Mouse (Mus musculus): ENCODE results near the gene AW011738. TPM values are rescaled to one million over a fixed set of nuclear protein-coding genes. Genes with fewer than 3 reads are reported as not detected.
A peak's percentile ranks its signal among the peaks of the same experiment; 100 is the strongest.

Gene AW011738
- polyA plus RNA-seq (2015; fragmentation: Nextera tagmentation; extraction: Ambion mirVana) = 3.0 and 5.0 TPM in 2 replicates

GRCm38 (mm10) chr4:156203001-156203412 is at the start of gene AW011738:
Gene AW011738 (plus strand): TSS chr4:156203304.
- H3K27me3 ChIP-seq = no peaks in the 10 kb centered on the region
- peak; percentile 86 for ATAC-seq (replicated peaks; ENCODE audit: insufficient number of reproducible peaks, insufficient read depth, low FRiP score, low read depth)
- H3K36me3 ChIP-seq = no peaks in the 10 kb centered on the region
- H3K27ac ChIP-seq = peak within 1 kb of the TSS; percentile 82
- peak within 1 kb of the TSS; percentile 97 for H3K4me2 ChIP-seq
- H3K9ac ChIP-seq = peak within 1 kb of the TSS; percentile 78
- peak within 1 kb of the TSS; percentile 69 for H3K4me3 ChIP-seq
- WGBS = under 1% methylated on average over 38 of the region's 39 CpGs
- H3K4me1 ChIP-seq (replicated peaks) = peaks cover 18% of the 10 kb centered on the region
- H3K9me3 ChIP-seq (replicated peaks) = no peaks in the 10 kb centered on the region

GRCm38 (mm10) chr4:156154771-156155170 is 48.3 kb upstream of the AW011738 start:
- Histone ChIP-seq H3K4me2 (no peak overlapping the region), H3K4me3 (no peak overlapping the region), H3K9ac (no peak overlapping the region), H3K27ac (no peak overlapping the region), H3K9me3 (replicated peaks) (no peaks in the 10 kb centered on the region; the same call in 1 of the 2 replicates), H3K36me3 (no peaks in the 10 kb centered on the region), H3K27me3 (no peaks in the 10 kb centered on the region), H3K4me1 (replicated peaks) (no peaks in the 10 kb centered on the region)
- WGBS = 90% methylated on average over 3 of the region's 3 CpGs
- no peak for ATAC-seq (replicated peaks; ENCODE audit: insufficient number of reproducible peaks, insufficient read depth, low FRiP score, low read depth)

GRCm38 (mm10) chr4:156166477-156166876 is 36.6 kb upstream of the AW011738 start:
- 87% methylated on average over 9 of the region's 9 CpGs for WGBS
- Histone ChIP-seq H3K4me3 (no peak overlapping the region), H3K27me3 (no peaks in the 10 kb centered on the region), H3K9ac (no peak overlapping the region), H3K4me1 (replicated peaks) (no peaks in the 10 kb centered on the region), H3K9me3 (replicated peaks) (0 out of 2 replicates have a peak, but pooled peaks cover 6% of the 10 kb centered on the region), H3K4me2 (no peak overlapping the region), H3K36me3 (peaks cover 92% of the 10 kb centered on the region), H3K27ac (no peak overlapping the region)
- ATAC-seq (replicated peaks; ENCODE audit: insufficient number of reproducible peaks, insufficient read depth, low FRiP score, low read depth) = no peak

DNA sequence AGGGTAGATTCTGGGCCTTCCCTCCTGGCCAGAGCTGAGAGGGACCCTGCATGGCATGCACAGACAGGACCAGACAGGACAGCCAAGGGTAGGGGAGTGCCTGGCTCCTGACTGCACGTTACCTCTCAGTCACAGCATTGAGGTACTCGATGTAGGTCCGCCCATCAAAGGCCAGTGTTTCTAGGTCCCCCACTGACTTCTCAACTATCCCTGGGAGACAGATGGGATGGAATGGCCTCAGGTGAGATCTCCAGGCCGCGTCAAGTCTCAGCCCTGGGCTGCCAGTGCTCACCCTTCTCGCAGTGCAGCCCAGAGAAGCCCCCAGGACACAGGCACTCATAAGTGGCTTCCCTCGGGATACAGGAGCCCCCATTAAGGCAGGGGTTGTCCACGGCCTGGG is 34.5 kb upstream of the AW011738 start:
- H3K4me2 ChIP-seq = no peak overlapping the region
- no peaks in the 10 kb centered on the region for H3K4me1 ChIP-seq (replicated peaks)
- peaks cover 99% of the 10 kb centered on the region for H3K36me3 ChIP-seq
- H3K27ac ChIP-seq = no peak overlapping the region
- no peak for ATAC-seq (replicated peaks; ENCODE audit: insufficient number of reproducible peaks, insufficient read depth, low FRiP score, low read depth)
- H3K9ac ChIP-seq = no peak overlapping the region
- no peaks in the 10 kb centered on the region for H3K27me3 ChIP-seq
- WGBS = 91% methylated on average over 8 of the region's 8 CpGs
- H3K4me3 ChIP-seq = no peak overlapping the region
- H3K9me3 ChIP-seq (replicated peaks) = no peaks in the 10 kb centered on the region

DNA sequence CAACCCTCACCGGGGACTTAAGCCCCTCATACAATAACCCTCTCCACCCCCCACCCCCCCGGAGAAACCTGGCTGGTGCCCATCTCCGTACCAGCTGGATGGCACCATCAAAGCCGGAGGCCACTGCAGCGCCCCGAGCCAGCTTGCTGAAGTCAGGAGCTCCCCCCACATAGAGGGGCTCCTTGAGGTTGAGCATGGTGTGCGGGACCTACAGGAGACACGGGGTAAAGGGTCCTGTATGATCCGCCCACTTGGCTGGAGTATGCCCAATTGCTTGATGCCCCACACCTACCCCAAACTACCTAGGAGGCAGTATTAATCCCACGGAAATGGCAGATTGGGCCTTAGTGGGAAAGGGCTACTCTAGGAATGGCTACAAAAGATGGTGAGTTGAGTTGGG is 34.0 kb upstream of the AW011738 start:
- H3K27ac ChIP-seq = no peak overlapping the region
- 91% methylated on average over 10 of the region's 10 CpGs for WGBS
- H3K4me1 ChIP-seq (replicated peaks) = no peaks in the 10 kb centered on the region
- no peak overlapping the region for H3K9ac ChIP-seq
- H3K4me2 ChIP-seq = no peak overlapping the region
- H3K9me3 ChIP-seq (replicated peaks) = no peaks in the 10 kb centered on the region
- no peaks in the 10 kb centered on the region for H3K27me3 ChIP-seq
- ATAC-seq (replicated peaks; ENCODE audit: insufficient number of reproducible peaks, insufficient read depth, low FRiP score, low read depth) = no peak
- no peak overlapping the region for H3K4me3 ChIP-seq
- peaks cover 100% of the 10 kb centered on the region for H3K36me3 ChIP-seq

DNA sequence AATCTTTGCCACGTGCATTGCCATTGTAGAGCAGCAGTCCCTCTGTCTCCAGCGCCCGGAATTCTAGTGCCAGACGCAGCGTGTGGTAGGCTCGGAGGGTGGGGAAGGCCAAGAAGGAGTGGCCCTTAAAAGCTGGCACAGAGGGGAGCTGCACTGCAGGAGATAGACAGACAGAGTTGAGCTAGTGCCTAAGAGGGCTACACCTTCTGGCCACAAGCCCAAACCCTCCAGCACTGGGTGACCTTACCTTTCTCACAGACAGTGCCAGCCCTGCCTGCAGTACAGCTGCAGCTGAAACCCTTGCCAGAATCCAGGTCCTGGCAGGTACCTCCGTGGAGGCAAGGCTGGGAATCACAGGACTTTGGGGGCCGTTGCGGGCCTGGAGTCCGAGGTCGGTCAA is 31.3 kb upstream of the AW011738 start:
- Histone ChIP-seq H3K4me2 (no peak overlapping the region), H3K9ac (no peak overlapping the region), H3K9me3 (replicated peaks) (no peaks in the 10 kb centered on the region), H3K4me3 (no peak overlapping the region), H3K27ac (no peak overlapping the region), H3K27me3 (no peaks in the 10 kb centered on the region), H3K36me3 (peaks cover 99% of the 10 kb centered on the region), H3K4me1 (replicated peaks) (no peaks in the 10 kb centered on the region)
- ATAC-seq (replicated peaks; ENCODE audit: insufficient number of reproducible peaks, insufficient read depth, low FRiP score, low read depth) = no peak
- WGBS = 94% methylated on average over 11 of the region's 11 CpGs

- no peaks in the 10 kb centered on the region for H3K4me1 ChIP-seq (replicated peaks)
- no peak overlapping the region for H3K4me3 ChIP-seq
- H3K9ac ChIP-seq = no peak overlapping the region
- no peaks in the 10 kb centered on the region for H3K9me3 ChIP-seq (replicated peaks)
- H3K36me3 ChIP-seq = peaks cover 72% of the 10 kb centered on the region
- ATAC-seq (replicated peaks; ENCODE audit: insufficient number of reproducible peaks, insufficient read depth, low FRiP score, low read depth) = no peak
- H3K4me2 ChIP-seq = no peak overlapping the region
- no peaks in the 10 kb centered on the region for H3K27me3 ChIP-seq
- no peak overlapping the region for H3K27ac ChIP-seq
- 89% methylated on average over 9 of the region's 9 CpGs for WGBS
These were observed 25.5 kb upstream of the AW011738 start for GRCm38 (mm10) chr4:156177630-156178029.

- Histone ChIP-seq H3K4me2 (no peak overlapping the region), H3K27ac (no peak overlapping the region), H3K36me3 (peaks cover 12% of the 10 kb centered on the region), H3K9ac (no peak overlapping the region), H3K4me1 (replicated peaks) (peaks cover 42% of the 10 kb centered on the region), H3K9me3 (replicated peaks) (no peaks in the 10 kb centered on the region), H3K27me3 (no peaks in the 10 kb centered on the region), H3K4me3 (no peak overlapping the region)
- 70% methylated on average over 5 of the region's 5 CpGs for WGBS
- no peak for ATAC-seq (replicated peaks; ENCODE audit: insufficient number of reproducible peaks, insufficient read depth, low FRiP score, low read depth)
These were observed 19.4 kb upstream of the AW011738 start for GRCm38 (mm10) chr4:156183747-156184146.

- no peaks in the 10 kb centered on the region for H3K27me3 ChIP-seq
- WGBS = 61% methylated on average over 7 of the region's 7 CpGs
- H3K4me2 ChIP-seq = peak overlapping the region; percentile 25; the same call in 1 of the 2 replicates
- H3K9me3 ChIP-seq (replicated peaks) = no peaks in the 10 kb centered on the region
- no peak overlapping the region for H3K4me3 ChIP-seq
- H3K4me1 ChIP-seq (replicated peaks) = peaks cover 49% of the 10 kb centered on the region
- H3K9ac ChIP-seq = no peak overlapping the region
- ATAC-seq (replicated peaks; ENCODE audit: insufficient number of reproducible peaks, insufficient read depth, low FRiP score, low read depth) = peak; percentile 29
- peaks cover 5% of the 10 kb centered on the region; the same call in 1 of the 2 replicates for H3K36me3 ChIP-seq
- H3K27ac ChIP-seq = no peak overlapping the region
These were observed 18.7 kb upstream of the AW011738 start for GRCm38 (mm10) chr4:156184291-156184954.

- WGBS = 76% methylated on average over 13 of the region's 13 CpGs
- H3K36me3 ChIP-seq = no peaks in the 10 kb centered on the region; the same call in 1 of the 2 replicates
- H3K9ac ChIP-seq = peak overlapping the region; percentile 56
- H3K4me1 ChIP-seq (replicated peaks) = peaks cover 60% of the 10 kb centered on the region
- H3K4me2 ChIP-seq = peak overlapping the region; percentile 65
- H3K4me3 ChIP-seq = peak overlapping the region; percentile 38
- no peaks in the 10 kb centered on the region for H3K27me3 ChIP-seq
- peak overlapping the region; percentile 40 for H3K27ac ChIP-seq
- ATAC-seq (replicated peaks; ENCODE audit: insufficient number of reproducible peaks, insufficient read depth, low FRiP score, low read depth) = no peak
- no peaks in the 10 kb centered on the region for H3K9me3 ChIP-seq (replicated peaks)
These were observed 17.6 kb upstream of the AW011738 start for GRCm38 (mm10) chr4:156185456-156185949.

GRCm38 (mm10) chr4:156185950-156186850 is 16.9 kb upstream of the AW011738 start:
- ATAC-seq (replicated peaks; ENCODE audit: insufficient number of reproducible peaks, insufficient read depth, low FRiP score, low read depth) = peak; percentile 17; the same call in 1 of the 2 replicates
- Histone ChIP-seq H3K4me3 (peak overlapping the region; percentile 38), H3K9me3 (replicated peaks) (no peaks in the 10 kb centered on the region), H3K4me1 (replicated peaks) (peaks cover 61% of the 10 kb centered on the region), H3K4me2 (peak overlapping the region; percentile 65), H3K36me3 (no peaks in the 10 kb centered on the region; the same call in 1 of the 2 replicates), H3K27me3 (no peaks in the 10 kb centered on the region), H3K27ac (peak overlapping the region; percentile 40), H3K9ac (peak overlapping the region; percentile 56)
- WGBS = 20% methylated on average over 31 of the region's 31 CpGs

Measured in heart, embryonic 15.5 days (tissue).